Mouse (Mus musculus) megakaryocyte, embryonic 14.5 days (primary cell): ENCODE results near the gene 1700018B08Rik.

Source experiments
- FLI1 ChIP-seq: IDR thresholded peaks from 2 replicates; pipeline ENCODE4 v1.6.1; 2012; ENCODE audit warnings: low read length, inconsistent platforms, mixed read lengths
- GATA1 ChIP-seq: IDR thresholded peaks from 3 replicates; pipeline ENCODE4 v1.6.1; 2012; ENCODE audit warnings: mixed read lengths, low read length, inconsistent platforms, borderline replicate concordance

GRCm38 (mm10) chr8:121580465-121580864 is 36.3 kb upstream of the 1700018B08Rik start:
- TF ChIP-seq GATA1 (no peak), FLI1 (no peak)
